Mouse (Mus musculus): ENCODE results near the gene Phf21a. TPM values are rescaled to one million over a fixed set of nuclear protein-coding genes. Genes with fewer than 3 reads are reported as not detected.

Phf21a gene
- polyA plus RNA-seq, 1 experiment from 2014 or later = 30.3 TPM

GRCm38 (mm10) chr2:92347191-92347590 lies 254.3 kb downstream of the Phf21a start:
- H3K27ac ChIP-seq = no peak overlapping the region
- no peaks in the 10 kb centered on the region for H3K9me3 ChIP-seq
- H3K36me3 ChIP-seq = peaks cover 55% of the 10 kb centered on the region
- WGBS = 86% methylated on average over 2 of the region's 2 CpGs
- no peak overlapping the region for H3K4me3 ChIP-seq
- DNase-seq (ENCODE audit: low spot score) = no peak
- H3K27me3 ChIP-seq (ENCODE audit: insufficient read depth, poor library complexity, severe bottlenecking) = no peaks in the 10 kb centered on the region
- H3K4me1 ChIP-seq = peaks cover 21% of the 10 kb centered on the region

GRCm38 (mm10) chr2:92349589-92350425 lies 256.9 kb downstream of the Phf21a start:
- Histone ChIP-seq H3K9me3 (no peaks in the 10 kb centered on the region), H3K27ac (peak overlapping the region; percentile 30; the same call in 1 of the 2 replicates), H3K36me3 (peaks cover 55% of the 10 kb centered on the region), H3K4me3 (no peak overlapping the region), H3K4me1 (peaks cover 23% of the 10 kb centered on the region), H3K27me3 (ENCODE audit: insufficient read depth, poor library complexity, severe bottlenecking) (no peaks in the 10 kb centered on the region)
- WGBS = 62% methylated on average over 6 of the region's 6 CpGs
- DNase-seq (ENCODE audit: low spot score) = peak; percentile 10

DNA sequence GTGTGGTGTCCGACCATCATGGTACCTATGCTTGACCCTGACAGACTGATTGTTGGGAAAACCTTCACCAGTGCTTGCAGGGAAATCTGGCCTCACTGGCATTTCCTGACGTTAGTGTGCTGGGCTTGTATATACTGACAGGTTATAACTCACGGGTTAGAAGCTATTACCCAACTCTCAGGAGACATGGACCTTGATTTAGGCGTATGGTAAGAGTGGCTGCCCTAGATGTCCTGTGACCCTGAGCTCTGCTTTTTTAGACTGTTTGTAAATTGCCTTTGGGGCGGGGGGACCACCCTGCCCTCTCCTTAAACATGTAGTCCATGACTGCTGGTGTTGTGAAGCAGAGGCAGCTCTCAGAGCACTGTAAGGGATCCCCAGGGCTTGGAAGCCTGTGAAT lies 257.8 kb downstream of the Phf21a start:
- Histone ChIP-seq H3K27me3 (ENCODE audit: insufficient read depth, poor library complexity, severe bottlenecking) (no peaks in the 10 kb centered on the region), H3K36me3 (peaks cover 59% of the 10 kb centered on the region), H3K4me3 (no peak overlapping the region), H3K4me1 (peaks cover 23% of the 10 kb centered on the region), H3K27ac (no peak overlapping the region), H3K9me3 (no peaks in the 10 kb centered on the region)
- DNase-seq (ENCODE audit: low spot score) = no peak
- WGBS = 66% methylated on average over 5 of the region's 5 CpGs

- Histone ChIP-seq H3K4me3 (no peak overlapping the region), H3K36me3 (peaks cover 69% of the 10 kb centered on the region)
These were observed 260.5 kb downstream of the Phf21a start for GRCm38 (mm10) chr2:92353402-92353801.

GRCm38 (mm10) chr2:92354224-92354623 lies 261.3 kb downstream of the Phf21a start:
- Histone ChIP-seq H3K4me3 (no peak overlapping the region), H3K36me3 (peaks cover 73% of the 10 kb centered on the region), H3K4me1 (peaks cover 15% of the 10 kb centered on the region), H3K27me3 (ENCODE audit: insufficient read depth, poor library complexity, severe bottlenecking) (no peaks in the 10 kb centered on the region), H3K9me3 (no peaks in the 10 kb centered on the region), H3K27ac (no peak overlapping the region)
- no peak for DNase-seq (ENCODE audit: low spot score)
- 73% methylated on average over 6 of the region's 6 CpGs for WGBS

More at GRCm38 (mm10) chr2:92353402-92353801, 260.5 kb downstream of the Phf21a start:
- WGBS = 77% methylated on average over 5 of the region's 5 CpGs
- Histone ChIP-seq H3K9me3 (no peaks in the 10 kb centered on the region), H3K4me1 (peaks cover 22% of the 10 kb centered on the region), H3K27me3 (ENCODE audit: insufficient read depth, poor library complexity, severe bottlenecking) (no peaks in the 10 kb centered on the region), H3K27ac (no peak overlapping the region)
- DNase-seq (ENCODE audit: low spot score) = no peak

DNA sequence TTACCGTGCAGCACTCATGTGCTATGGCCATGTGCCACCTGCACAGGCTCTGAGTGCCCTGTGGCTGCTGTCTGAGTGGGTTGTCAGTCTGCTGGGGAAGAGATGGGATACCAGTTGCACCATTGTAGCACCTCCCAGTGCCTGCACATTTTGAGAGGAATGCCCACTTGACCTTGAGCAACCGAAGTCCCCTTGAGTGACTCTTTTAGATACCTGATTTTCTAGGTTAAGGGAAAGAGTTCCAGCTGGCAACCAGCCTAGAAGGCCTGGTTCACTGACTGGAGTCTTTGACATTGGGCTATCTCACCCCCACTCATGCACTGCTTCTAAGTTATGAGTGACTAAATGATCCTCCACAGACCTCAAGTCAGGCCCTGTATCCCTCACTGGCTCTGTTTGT lies 266.4 kb downstream of the Phf21a start:
- Histone ChIP-seq H3K36me3 (peaks cover 81% of the 10 kb centered on the region), H3K9me3 (no peaks in the 10 kb centered on the region), H3K4me3 (no peak overlapping the region), H3K27me3 (ENCODE audit: insufficient read depth, poor library complexity, severe bottlenecking) (no peaks in the 10 kb centered on the region), H3K4me1 (peaks cover 12% of the 10 kb centered on the region), H3K27ac (no peak overlapping the region)
- no peak for DNase-seq (ENCODE audit: low spot score)
- WGBS = 79% methylated on average over 2 of the region's 2 CpGs

DNA sequence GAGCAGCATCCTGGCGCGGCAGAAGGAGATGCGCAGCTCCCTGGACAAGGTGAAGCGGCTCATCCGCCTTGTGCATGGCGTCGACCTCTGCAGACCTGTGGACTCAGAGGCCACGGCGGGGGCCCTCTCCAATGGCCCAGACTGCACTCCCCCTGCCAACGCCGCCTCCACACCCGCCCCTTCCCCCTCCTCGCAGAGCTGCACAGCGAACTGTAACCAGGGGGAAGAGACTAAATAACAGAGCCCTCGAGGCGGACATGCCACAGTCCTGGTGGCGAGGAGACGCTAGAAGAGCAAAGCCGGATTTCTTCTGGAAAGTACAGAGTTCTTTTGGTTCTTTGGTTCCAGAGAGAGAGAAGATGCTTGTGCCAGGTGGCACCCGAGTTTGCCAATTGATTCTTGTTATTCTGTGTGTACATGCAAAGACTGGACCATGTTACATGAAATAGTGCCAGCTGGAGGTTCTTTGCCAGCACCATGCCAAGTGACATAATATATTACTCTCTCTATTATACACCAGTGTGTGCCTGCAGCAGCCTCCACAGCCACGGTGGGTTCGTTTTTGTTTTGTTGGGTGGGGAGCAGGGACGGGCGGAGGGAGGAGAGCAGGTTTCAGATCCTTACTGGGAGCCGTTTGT lies 267.4 kb downstream of the Phf21a start:
- H3K36me3 ChIP-seq = peaks cover 80% of the 10 kb centered on the region
- H3K4me3 ChIP-seq = no peak overlapping the region
- DNase-seq (ENCODE audit: low spot score) = peak; percentile 58
- H3K4me1 ChIP-seq = peaks cover 11% of the 10 kb centered on the region
- 76% methylated on average over 25 of the region's 25 CpGs for WGBS
- no peak overlapping the region for H3K27ac ChIP-seq
- H3K27me3 ChIP-seq (ENCODE audit: insufficient read depth, poor library complexity, severe bottlenecking) = peaks cover 2% of the 10 kb centered on the region; the same call in 1 of the 2 replicates
- H3K9me3 ChIP-seq = no peaks in the 10 kb centered on the region

DNA sequence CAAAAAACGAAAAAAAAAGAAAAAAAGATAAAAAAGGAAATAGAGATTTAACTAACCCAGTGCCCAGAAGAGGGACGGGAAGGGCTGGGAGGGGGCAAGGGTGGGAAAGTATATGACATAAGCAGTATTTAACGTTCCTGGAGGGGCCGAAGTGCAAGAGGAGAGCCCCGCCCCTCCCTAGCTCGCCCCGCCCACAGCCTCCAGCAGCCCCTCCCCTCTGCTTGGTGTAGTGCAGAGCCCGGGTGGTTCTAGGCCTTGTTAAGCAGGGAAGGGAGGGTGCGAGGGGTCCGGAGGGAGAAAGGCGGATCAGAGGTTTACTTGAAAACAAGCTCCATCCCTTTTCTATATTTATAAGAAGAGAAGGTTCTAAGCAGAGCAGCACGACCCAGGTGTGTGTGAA lies 268.0 kb downstream of the Phf21a start:
- Histone ChIP-seq H3K27ac (no peak overlapping the region), H3K36me3 (peaks cover 76% of the 10 kb centered on the region), H3K4me1 (peaks cover 11% of the 10 kb centered on the region), H3K4me3 (no peak overlapping the region), H3K27me3 (ENCODE audit: insufficient read depth, poor library complexity, severe bottlenecking) (peaks cover 5% of the 10 kb centered on the region; the same call in 1 of the 2 replicates), H3K9me3 (no peaks in the 10 kb centered on the region)
- DNase-seq (ENCODE audit: low spot score) = peak; percentile 78
- 24% methylated on average over 12 of the region's 12 CpGs for WGBS

- DNase-seq (ENCODE audit: low spot score) = peak; percentile 66
- peaks cover 72% of the 10 kb centered on the region for H3K36me3 ChIP-seq
- peaks cover 11% of the 10 kb centered on the region for H3K4me1 ChIP-seq
- no peak overlapping the region for H3K27ac ChIP-seq
- no peak overlapping the region for H3K4me3 ChIP-seq
- no peaks in the 10 kb centered on the region for H3K9me3 ChIP-seq
- peaks cover 12% of the 10 kb centered on the region for H3K27me3 ChIP-seq (ENCODE audit: insufficient read depth, poor library complexity, severe bottlenecking)
- 78% methylated on average over 8 of the region's 8 CpGs for WGBS
These were observed 268.9 kb downstream of the Phf21a start for GRCm38 (mm10) chr2:92361795-92362194.

DNA sequence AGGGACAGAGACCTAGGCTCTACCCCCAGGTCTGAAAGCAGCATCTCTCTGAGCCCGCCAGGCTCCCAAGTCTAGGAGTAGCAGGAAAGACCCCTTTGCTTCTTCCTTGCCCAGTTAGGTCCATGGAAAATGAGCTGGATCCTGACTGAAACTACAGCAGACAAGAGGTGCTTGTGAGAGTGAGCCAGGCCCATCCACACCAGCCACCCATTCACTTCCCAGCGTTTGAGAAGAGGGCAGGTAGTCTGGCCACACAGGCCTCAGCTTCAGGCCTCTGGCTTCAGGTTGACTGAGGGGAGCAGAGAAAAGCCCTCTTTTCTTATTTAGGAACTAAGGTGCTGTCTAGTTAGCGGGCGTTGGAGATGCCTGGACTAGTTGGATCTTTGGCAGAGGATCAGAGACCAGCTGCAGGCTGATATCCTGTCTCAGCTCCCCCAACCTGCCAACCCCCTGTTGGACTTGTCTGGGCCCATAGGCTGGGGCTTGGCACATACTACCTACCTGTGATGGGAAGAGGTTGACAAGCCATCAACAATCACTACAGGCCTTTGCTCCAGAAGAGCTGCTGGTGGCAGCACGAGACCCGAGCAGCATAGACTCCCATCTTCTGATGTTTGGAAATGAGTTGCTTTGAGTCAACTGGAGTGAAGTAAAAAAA lies 269.8 kb downstream of the Phf21a start:
- Histone ChIP-seq H3K36me3 (peaks cover 63% of the 10 kb centered on the region), H3K4me1 (peaks cover 19% of the 10 kb centered on the region), H3K27me3 (ENCODE audit: insufficient read depth, poor library complexity, severe bottlenecking) (peaks cover 20% of the 10 kb centered on the region), H3K4me3 (no peak overlapping the region), H3K27ac (no peak overlapping the region), H3K9me3 (no peaks in the 10 kb centered on the region)
- peak; percentile 72 for DNase-seq (ENCODE audit: low spot score)
- WGBS = 90% methylated on average over 6 of the region's 6 CpGs

GRCm38 (mm10) chr2:92364086-92364485 lies 271.2 kb downstream of the Phf21a start:
- 86% methylated on average over 4 of the region's 4 CpGs for WGBS
- peaks cover 49% of the 10 kb centered on the region for H3K36me3 ChIP-seq

DNA sequence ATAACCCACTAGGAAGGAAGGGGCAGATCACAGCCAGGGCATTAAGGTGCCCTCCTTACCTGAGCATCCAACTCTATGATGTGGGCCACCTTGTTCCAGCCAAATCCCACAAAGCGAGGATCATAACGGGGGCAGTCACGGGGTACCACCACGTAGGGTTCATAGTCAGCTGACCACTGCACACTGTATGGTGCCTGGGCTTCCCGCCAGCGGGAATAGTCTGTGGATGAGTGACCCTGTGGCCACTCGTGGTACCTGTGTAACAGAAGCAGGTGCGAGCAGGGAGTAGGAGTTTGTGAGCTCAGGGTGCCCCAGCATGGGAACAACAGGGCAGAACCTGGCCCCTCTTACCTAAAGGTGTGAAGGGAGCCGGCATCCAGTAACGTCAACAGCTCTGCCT lies 272.7 kb downstream of the Phf21a start:
- Histone ChIP-seq H3K27me3 (ENCODE audit: insufficient read depth, poor library complexity, severe bottlenecking) (peaks cover 49% of the 10 kb centered on the region), H3K4me1 (peaks cover 17% of the 10 kb centered on the region), H3K4me3 (no peak overlapping the region), H3K9me3 (no peaks in the 10 kb centered on the region), H3K36me3 (peaks cover 34% of the 10 kb centered on the region), H3K27ac (no peak overlapping the region)
- no peak for DNase-seq (ENCODE audit: low spot score)
- WGBS = 89% methylated on average over 10 of the region's 10 CpGs

More at GRCm38 (mm10) chr2:92364086-92364485, 271.2 kb downstream of the Phf21a start:
- Histone ChIP-seq H3K27ac (no peak overlapping the region), H3K27me3 (ENCODE audit: insufficient read depth, poor library complexity, severe bottlenecking) (peaks cover 34% of the 10 kb centered on the region), H3K4me3 (no peak overlapping the region), H3K4me1 (peaks cover 20% of the 10 kb centered on the region), H3K9me3 (no peaks in the 10 kb centered on the region)
- DNase-seq (ENCODE audit: low spot score) = peak; percentile 63

Data from heart, embryonic 10.5 days (tissue).